Mouse (Mus musculus) cerebellum, adult 2 months (tissue): Measurements from ENCODE around the gene Rtp4. TPM values are rescaled to one million over a fixed set of nuclear protein-coding genes. Genes with fewer than 3 reads are reported as not detected.

Experiments
- DNase-seq, 2 experiments: peaks; one replicate each; pipeline ENCODE4 v3.0.0; 2021
- H3K27ac ChIP-seq: fragments of 200-500 bp; 2 replicates; pipeline ENCODE4 v1.5.1; 2012; ENCODE audit warnings: low read length, control low read depth, inconsistent platforms; ENCODE audit not compliant: insufficient read depth
- H3K27me3 ChIP-seq: fragments of 200-500 bp; 2 replicates; pipeline ENCODE4 v1.6.1; 2012; ENCODE audit warnings: inconsistent platforms, mild to moderate bottlenecking, low read length, moderate library complexity; ENCODE audit not compliant: control insufficient read depth, insufficient read depth
- H3K4me1 ChIP-seq: fragments of 200-500 bp; 2 replicates; pipeline ENCODE4 v1.6.1; 2011; ENCODE audit warnings: low read length; ENCODE audit not compliant: control insufficient read depth, insufficient read depth
- H3K4me3 ChIP-seq: fragments of 200-500 bp; replicated peaks from 2 replicates; pipeline ENCODE3; 2011; ENCODE audit warnings: mild to moderate bottlenecking, low read depth, low read length, control low read depth; ENCODE audit not compliant: insufficient read depth
- CTCF ChIP-seq: fragments of 200-500 bp; IDR thresholded peaks from 2 replicates; pipeline ENCODE4 v1.5.1; 2011; ENCODE audit warnings: low read depth, mild to moderate bottlenecking, control low read depth, low read length, moderate library complexity, borderline replicate concordance; ENCODE audit not compliant: insufficient read depth
- POLR2A ChIP-seq: fragments of 200-500 bp; IDR thresholded peaks from 2 replicates; pipeline ENCODE4 v1.6.1; 2011; ENCODE audit warnings: low read length, control low read depth, borderline replicate concordance; ENCODE audit not compliant: insufficient read depth
- WGBS: fragments of 180-500 bp; shearing (Covaris S2); methylation state at CpG from one replicate; pipeline ENCODE4 v1.1.7; 2018; 5-methylcytosine and 5-hydroxymethylcytosine counted together
- polyA plus RNA-seq: library from polyadenylated mRNA; depleted of rRNA; stranded (reverse); fragments of >200 nt; gene quantifications from 2 replicates; pipeline ENCODE4 v1.2.3, GENCODE M21; 2012

Gene Rtp4
- polyA plus RNA-seq, 1 experiment, result 4.4 TPM

- 52% methylated on average over 4 of the region's 4 CpGs for WGBS
- no peaks in the 10 kb centered on the region for H3K4me1 ChIP-seq
These were observed 16.7 kb upstream of the Rtp4 start for GRCm38 (mm10) chr16:23503351-23503750.

GRCm38 (mm10) chr16:23504320-23504744 lies 15.8 kb upstream of the Rtp4 start:
- TF ChIP-seq CTCF (no peak), POLR2A (no peak)
- no peaks in the 10 kb centered on the region for H3K4me1 ChIP-seq
- H3K4me3 ChIP-seq, result no peak overlapping the region
- WGBS, result 49% methylated on average over 3 of the region's 3 CpGs
- no peak for DNase-seq
- no peaks in the 10 kb centered on the region for H3K27me3 ChIP-seq
- no peak overlapping the region for H3K27ac ChIP-seq

More at GRCm38 (mm10) chr16:23503351-23503750, 16.7 kb upstream of the Rtp4 start:
- no peak for DNase-seq
- Histone ChIP-seq H3K27ac (no peak overlapping the region), H3K4me3 (no peak overlapping the region), H3K27me3 (no peaks in the 10 kb centered on the region)
- TF ChIP-seq POLR2A, result no peak
- TF ChIP-seq CTCF, result no peak

DNA sequence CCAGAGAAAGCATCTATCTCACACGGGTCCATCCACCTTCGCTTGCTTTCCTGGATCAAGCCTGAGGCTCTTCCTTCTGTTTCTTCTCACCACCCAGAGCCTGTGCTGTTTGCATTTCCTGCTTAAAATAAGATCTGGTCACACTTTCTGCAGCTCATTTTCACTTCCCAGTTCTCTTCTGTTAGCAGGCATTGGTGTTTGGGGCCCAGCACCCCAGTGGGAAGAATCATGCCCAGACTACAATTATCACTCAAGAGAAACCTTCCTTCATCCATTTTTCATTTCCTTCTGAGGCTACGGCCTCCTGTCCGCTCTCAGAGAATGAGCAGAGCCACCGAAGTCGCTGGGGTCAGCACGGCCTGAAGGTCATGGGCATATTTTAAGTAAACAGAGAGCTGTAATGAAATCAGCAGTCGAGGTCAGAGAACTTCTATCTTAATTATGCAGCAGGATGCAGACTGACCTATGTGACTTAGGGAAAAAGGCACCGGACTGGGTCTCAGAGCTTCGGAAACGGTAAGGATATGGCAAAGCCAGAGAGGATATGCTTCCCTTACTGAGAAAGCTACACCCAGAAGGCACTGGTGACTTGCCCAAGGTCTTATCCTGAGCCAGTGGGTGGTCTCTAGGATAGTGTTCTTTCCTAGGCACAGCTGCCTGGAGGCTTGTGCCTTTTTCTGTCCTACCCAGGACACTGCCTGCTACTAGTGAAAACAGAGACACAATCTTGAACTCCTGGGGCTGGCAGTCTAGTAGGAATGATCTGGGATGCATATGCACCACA lies 14.0 kb upstream of the Rtp4 start:
- no peak for DNase-seq
- H3K4me1 ChIP-seq, result no peaks in the 10 kb centered on the region
- no peak for TF ChIP-seq POLR2A
- no peak for TF ChIP-seq CTCF
- no peak overlapping the region for H3K4me3 ChIP-seq
- H3K27me3 ChIP-seq, result no peaks in the 10 kb centered on the region
- WGBS, result 70% methylated on average over 11 of the region's 11 CpGs
- H3K27ac ChIP-seq, result no peak overlapping the region

DNA sequence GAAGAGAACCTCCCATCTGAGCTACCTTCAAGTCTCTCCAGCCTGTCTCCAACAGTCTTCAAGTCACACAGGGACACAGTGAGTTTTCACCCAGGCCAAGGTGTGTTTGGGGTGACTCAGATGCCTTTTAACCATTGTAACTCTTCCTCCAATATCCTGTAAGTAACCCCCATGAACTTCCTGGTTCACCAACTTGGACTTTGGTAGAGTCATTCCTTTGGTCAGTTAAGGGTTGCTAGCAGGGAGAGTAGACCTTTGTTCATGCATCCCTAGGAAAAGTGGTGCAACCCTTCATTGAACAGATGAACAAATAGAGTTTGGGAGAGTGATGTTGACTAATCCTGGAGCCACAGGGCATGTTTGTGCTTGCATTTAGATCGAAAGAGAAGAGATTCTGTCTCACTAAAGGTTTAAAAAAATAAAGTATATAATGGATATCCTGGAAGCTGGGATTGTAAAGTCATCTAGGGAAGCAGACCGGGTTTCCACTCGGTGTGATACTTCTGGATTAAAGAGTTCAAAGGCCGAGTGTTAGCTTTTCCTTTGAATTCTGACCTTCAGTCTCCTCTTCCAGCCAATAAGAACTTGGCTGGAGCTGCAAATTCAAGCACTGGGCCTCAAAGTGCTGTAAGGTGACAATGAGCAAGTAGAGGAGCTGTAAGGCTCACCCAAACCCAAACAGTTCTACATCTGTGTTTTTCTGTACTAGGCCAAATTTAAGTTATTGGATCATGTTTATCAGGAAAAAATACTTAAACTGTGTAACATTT lies 8.7 kb upstream of the Rtp4 start:
- H3K4me3 ChIP-seq, result no peak overlapping the region
- no peak for TF ChIP-seq CTCF
- TF ChIP-seq POLR2A, result no peak
- WGBS, result 81% methylated on average over 4 of the region's 4 CpGs
- no peak overlapping the region for H3K27ac ChIP-seq
- H3K4me1 ChIP-seq, result no peaks in the 10 kb centered on the region
- no peaks in the 10 kb centered on the region for H3K27me3 ChIP-seq
- DNase-seq, result no peak

DNA sequence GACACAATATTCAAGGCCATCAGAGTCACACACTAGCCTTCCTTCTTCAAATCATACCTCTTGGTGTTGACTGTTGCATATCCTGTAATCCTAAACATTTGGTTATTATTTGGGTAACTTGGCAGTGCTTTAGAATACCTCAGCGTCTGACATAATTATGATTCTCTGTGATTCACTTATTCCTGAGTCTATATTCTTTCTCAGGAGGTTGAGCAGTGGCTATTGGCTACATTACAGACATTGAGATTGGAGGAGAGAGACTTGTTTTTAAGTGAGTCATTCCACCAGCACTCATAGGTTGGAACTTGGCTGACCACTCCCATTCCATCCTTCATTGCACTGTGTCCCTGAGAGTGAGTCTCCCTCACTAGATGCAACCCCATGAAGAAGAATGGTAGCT lies 6.7 kb upstream of the Rtp4 start:
- TF ChIP-seq POLR2A (no peak), CTCF (no peak)
- Histone ChIP-seq H3K4me3 (no peak overlapping the region), H3K4me1 (no peaks in the 10 kb centered on the region), H3K27me3 (no peaks in the 10 kb centered on the region; the same call in 1 of the 2 replicates), H3K27ac (no peak overlapping the region)
- no peak for DNase-seq
- 92% methylated on average over 1 of the region's 1 CpGs for WGBS

DNA sequence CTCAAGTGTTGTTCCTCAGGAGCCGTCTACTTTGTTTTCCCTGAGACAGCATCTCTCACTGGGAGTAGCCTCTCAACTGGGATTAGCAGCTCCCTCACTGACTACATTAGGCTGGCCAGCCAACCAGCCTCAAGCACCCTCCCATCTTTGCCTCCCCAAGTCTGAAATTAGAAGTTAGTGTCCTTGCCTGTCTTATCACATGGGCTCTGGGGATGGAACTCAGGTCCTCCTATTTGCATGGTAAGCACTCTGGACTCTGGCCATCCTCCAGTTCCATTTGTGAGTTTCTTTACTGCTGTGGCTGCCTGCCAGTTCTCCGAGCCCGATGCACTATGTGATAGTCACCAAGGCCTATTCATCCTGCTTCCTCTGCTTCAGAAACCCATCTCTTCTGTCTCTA lies 4.3 kb upstream of the Rtp4 start:
- WGBS, result 48% methylated on average over 3 of the region's 3 CpGs
- Histone ChIP-seq H3K27me3 (no peaks in the 10 kb centered on the region; the same call in 1 of the 2 replicates), H3K4me3 (no peak overlapping the region), H3K4me1 (no peaks in the 10 kb centered on the region; the same call in 1 of the 2 replicates), H3K27ac (no peak overlapping the region)
- TF ChIP-seq POLR2A, result no peak
- no peak for TF ChIP-seq CTCF
- DNase-seq, result no peak

- Histone ChIP-seq H3K4me1 (no peaks in the 10 kb centered on the region; the same call in 1 of the 2 replicates), H3K4me3 (no peak overlapping the region), H3K27ac (no peak overlapping the region), H3K27me3 (no peaks in the 10 kb centered on the region; the same call in 1 of the 2 replicates)
- TF ChIP-seq POLR2A (no peak), CTCF (no peak)
- 68% methylated on average over 2 of the region's 2 CpGs for WGBS
- DNase-seq, result no peak
These were observed 3.5 kb upstream of the Rtp4 start for GRCm38 (mm10) chr16:23516606-23517005.

DNA sequence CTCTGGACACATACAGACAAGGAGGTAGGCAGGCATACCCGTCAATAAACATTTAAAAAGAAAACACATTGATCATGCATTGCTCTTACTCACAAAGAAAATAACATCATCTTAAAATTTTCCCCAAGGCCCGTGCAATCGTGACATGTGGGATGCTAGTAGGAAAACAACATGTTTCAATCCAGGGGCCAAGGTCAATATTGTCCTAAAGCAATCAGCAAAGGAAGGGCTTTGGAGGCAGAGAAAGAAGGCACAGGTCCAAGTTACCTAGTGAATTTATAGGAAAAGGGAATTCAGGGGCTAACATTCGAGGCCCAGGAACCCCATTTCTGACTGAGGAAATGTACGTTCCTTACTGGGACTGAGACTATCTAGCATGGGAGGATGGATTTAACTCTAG lies 2.9 kb upstream of the Rtp4 start:
- 91% methylated on average over 5 of the region's 5 CpGs for WGBS

More for the DNA sequence above, 2.9 kb upstream of the Rtp4 start:
- Histone ChIP-seq H3K4me3 (no peak overlapping the region), H3K4me1 (no peaks in the 10 kb centered on the region; the same call in 1 of the 2 replicates), H3K27ac (no peak overlapping the region), H3K27me3 (no peaks in the 10 kb centered on the region; the same call in 1 of the 2 replicates)
- no peak for DNase-seq
- no peak for TF ChIP-seq POLR2A
- no peak for TF ChIP-seq CTCF
